Mouse (Mus musculus): ENCODE measurements around the gene Nelfb.

The Nelfb gene

GRCm38 (mm10) chr2:25229582-25229981 lies 18.3 kb upstream of the Nelfb start:
- no peak for DNase-seq

- peak; percentile 63 for DNase-seq
Measured at GRCm38 (mm10) chr2:25228995-25229530, 17.8 kb upstream of the Nelfb start.

- peak; percentile 91 for DNase-seq
Measured at GRCm38 (mm10) chr2:25228431-25228889, 17.2 kb upstream of the Nelfb start.

- DNase-seq, result peak; percentile 29
Measured at GRCm38 (mm10) chr2:25227406-25227805, 16.1 kb upstream of the Nelfb start.

- peak; percentile 70 for DNase-seq
Measured at GRCm38 (mm10) chr2:25226864-25227263, 15.6 kb upstream of the Nelfb start.

- peak; percentile 30 for DNase-seq
Measured at GRCm38 (mm10) chr2:25225811-25226379, 14.6 kb upstream of the Nelfb start.

- peak; percentile 100 for DNase-seq
Measured at GRCm38 (mm10) chr2:25224766-25225752, 13.8 kb upstream of the Nelfb start.

- DNase-seq, result no peak
Measured at GRCm38 (mm10) chr2:25224492-25224765, 13.1 kb upstream of the Nelfb start, which contains the start of gene Tubb4b. Gene Tubb4b (minus strand): TSS chr2:25224702.

- DNase-seq, result peak; percentile 84
Measured at GRCm38 (mm10) chr2:25223681-25224491, 12.6 kb upstream of the Nelfb start.

- DNase-seq, result no peak
Measured at GRCm38 (mm10) chr2:25221331-25221772, 10.1 kb upstream of the Nelfb start.

GRCm38 (mm10) chr2:25218445-25218844 lies 7.2 kb upstream of the Nelfb start, which contains the start of gene Fam166a:
Gene Fam166a (plus strand): TSS chr2:25218745.
- DNase-seq, result no peak

GRCm38 (mm10) chr2:25217666-25218065 lies 6.4 kb upstream of the Nelfb start:
- DNase-seq, result no peak

- no peak for DNase-seq
Measured at GRCm38 (mm10) chr2:25214444-25214843, 3.2 kb upstream of the Nelfb start, which contains the start of gene Stpg3. Gene Stpg3 (minus strand): TSS chr2:25214637.

GRCm38 (mm10) chr2:25213266-25213865 lies 2.1 kb upstream of the Nelfb start:
- no peak for DNase-seq

- DNase-seq, result no peak
Measured at GRCm38 (mm10) chr2:25210686-25211085, 603 bp downstream of the Nelfb start.

- no peak for DNase-seq
Measured at GRCm38 (mm10) chr2:25207593-25207992, 3.7 kb downstream of the Nelfb start.

- no peak for DNase-seq
Measured at GRCm38 (mm10) chr2:25203631-25204214, 7.6 kb downstream of the Nelfb start.

- DNase-seq, result no peak
Measured at GRCm38 (mm10) chr2:25200631-25201030, 10.7 kb downstream of the Nelfb start.

GRCm38 (mm10) chr2:25197946-25198345 lies 13.3 kb downstream of the Nelfb start:
- no peak for DNase-seq

GRCm38 (mm10) chr2:25197191-25197590 lies 14.1 kb downstream of the Nelfb start:
- no peak for DNase-seq

- no peak for DNase-seq
Measured at GRCm38 (mm10) chr2:25196172-25196954, 14.9 kb downstream of the Nelfb start, which contains the start of gene Tor4a. Gene Tor4a (minus strand): TSS chr2:25196886.

Measured in cerebellum, adult 11-12 months (tissue).